Mouse (Mus musculus): ENCODE measurements around the gene Gm49321. TPM values are rescaled to one million over a fixed set of nuclear protein-coding genes. Genes with fewer than 3 reads are reported as not detected.

Gene Gm49321
- polyA plus RNA-seq, 1 experiment, result not detected

DNA sequence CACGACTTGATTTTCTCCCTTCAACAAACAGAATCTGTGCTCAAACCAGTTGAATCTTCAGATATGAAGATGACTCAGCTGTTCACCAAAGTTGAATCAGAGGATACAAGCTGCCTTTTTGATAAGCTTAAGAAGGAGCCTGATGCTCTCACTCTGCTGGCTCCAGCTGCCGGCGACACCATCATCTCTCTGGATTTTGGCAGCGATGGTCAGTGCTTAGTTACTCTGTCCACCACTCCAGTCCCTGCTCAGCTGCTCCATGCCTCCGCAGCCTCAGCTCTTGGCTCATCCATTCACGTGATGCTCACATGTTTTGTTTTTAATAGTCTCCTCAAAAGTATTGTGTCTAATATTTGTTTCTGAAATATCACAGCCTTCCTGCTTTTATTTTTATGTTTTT, 2.1 kb downstream of the Gm49321 start:
- Histone ChIP-seq H3K4me3 (replicated peaks) (no peak overlapping the region), H3K36me3 (replicated peaks; ENCODE audit: low read length) (peaks cover 95% of the 10 kb centered on the region), H3K9me3 (no peaks in the 10 kb centered on the region), H3K4me1 (no peaks in the 10 kb centered on the region), H3K27me3 (replicated peaks) (no peaks in the 10 kb centered on the region)
- no peak for TF ChIP-seq FLI1 (IDR thresholded peaks at IDR 0.05; ENCODE audit: low read length)
- TF ChIP-seq GATA1 (IDR thresholded peaks at IDR 0.05; ENCODE audit: borderline replicate concordance, low read length), result no peak

- Histone ChIP-seq H3K4me3 (replicated peaks) (peak overlapping the region; percentile 91), H3K27me3 (replicated peaks) (no peaks in the 10 kb centered on the region), H3K36me3 (replicated peaks; ENCODE audit: low read length) (peaks cover 49% of the 10 kb centered on the region), H3K4me1 (peaks cover 18% of the 10 kb centered on the region), H3K9me3 (no peaks in the 10 kb centered on the region)
- TF ChIP-seq FLI1 (IDR thresholded peaks at IDR 0.05; ENCODE audit: low read length) (no peak), GATA1 (IDR thresholded peaks at IDR 0.05; ENCODE audit: borderline replicate concordance, low read length) (no peak)
Observed at GRCm38 (mm10) chr12:73948415-73948814, 11.0 kb downstream of the Gm49321 start.

DNA sequence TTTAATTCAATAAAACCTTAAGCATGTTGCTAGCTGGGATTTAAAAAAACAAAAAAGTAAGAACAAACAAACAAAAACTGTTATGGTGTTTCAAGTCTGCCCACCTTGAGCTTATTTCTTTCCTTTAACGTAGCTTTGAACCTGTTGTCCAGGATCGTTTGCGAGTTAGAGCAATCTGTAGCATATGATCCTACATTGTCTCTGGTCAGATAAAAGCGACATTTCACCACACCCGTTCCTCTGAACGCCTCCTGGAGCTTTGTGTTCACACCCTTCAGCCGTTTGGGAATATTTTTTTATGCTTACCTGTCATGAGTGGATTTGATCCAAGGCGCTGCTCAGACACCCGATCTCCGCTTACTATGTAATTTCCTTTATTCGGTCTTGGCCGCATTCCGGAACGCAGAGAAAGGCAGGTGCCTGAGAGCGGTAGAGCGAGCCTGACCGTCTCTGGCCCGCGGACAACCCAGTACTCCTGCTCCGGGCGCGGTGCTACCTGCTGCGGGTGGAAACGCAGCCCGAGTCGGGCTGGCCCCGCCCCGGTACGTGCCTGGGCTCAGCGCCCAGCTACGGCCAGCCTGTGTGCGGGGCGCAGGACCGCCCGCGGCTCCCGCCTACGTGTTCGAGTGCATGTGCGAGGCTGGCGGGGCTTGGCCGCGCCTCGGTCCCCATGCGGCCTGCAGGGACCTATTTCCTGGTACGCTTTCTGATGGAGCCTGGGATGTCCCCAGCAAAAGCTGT, 12.0 kb downstream of the Gm49321 start:
- Histone ChIP-seq H3K36me3 (replicated peaks; ENCODE audit: low read length) (peaks cover 39% of the 10 kb centered on the region), H3K4me1 (peaks cover 29% of the 10 kb centered on the region), H3K9me3 (no peaks in the 10 kb centered on the region), H3K27me3 (replicated peaks) (no peaks in the 10 kb centered on the region), H3K4me3 (replicated peaks) (peak overlapping the region; percentile 91)
- TF ChIP-seq FLI1 (IDR thresholded peaks at IDR 0.05; ENCODE audit: low read length) (no peak), GATA1 (IDR thresholded peaks at IDR 0.05; ENCODE audit: borderline replicate concordance, low read length) (no peak)

DNA sequence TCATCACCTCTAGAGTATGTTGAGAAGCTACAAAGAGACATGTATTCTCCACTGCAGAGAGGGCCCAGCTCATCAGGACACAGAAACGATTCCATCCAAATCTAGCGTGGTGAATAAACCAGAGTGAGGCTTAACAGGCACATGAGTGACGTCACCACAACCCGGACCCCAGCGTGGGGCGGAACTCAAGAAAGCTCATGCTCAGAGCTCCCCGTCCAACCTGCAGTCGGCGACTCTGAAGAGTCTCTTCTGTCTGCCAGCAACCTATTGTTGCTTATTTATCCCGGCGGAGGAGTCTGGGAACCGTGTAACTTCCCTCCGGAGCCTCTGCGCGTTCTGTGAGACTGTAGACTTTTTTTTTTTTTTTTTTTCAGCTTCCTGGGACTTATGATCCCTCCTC, 15.4 kb downstream of the Gm49321 start:
- Histone ChIP-seq H3K36me3 (replicated peaks; ENCODE audit: low read length) (peaks cover 17% of the 10 kb centered on the region), H3K27me3 (replicated peaks) (no peaks in the 10 kb centered on the region), H3K4me3 (replicated peaks) (no peak overlapping the region), H3K9me3 (no peaks in the 10 kb centered on the region), H3K4me1 (peaks cover 39% of the 10 kb centered on the region)
- no peak for TF ChIP-seq GATA1 (IDR thresholded peaks at IDR 0.05; ENCODE audit: borderline replicate concordance, low read length)
- no peak for TF ChIP-seq FLI1 (IDR thresholded peaks at IDR 0.05; ENCODE audit: low read length)

DNA sequence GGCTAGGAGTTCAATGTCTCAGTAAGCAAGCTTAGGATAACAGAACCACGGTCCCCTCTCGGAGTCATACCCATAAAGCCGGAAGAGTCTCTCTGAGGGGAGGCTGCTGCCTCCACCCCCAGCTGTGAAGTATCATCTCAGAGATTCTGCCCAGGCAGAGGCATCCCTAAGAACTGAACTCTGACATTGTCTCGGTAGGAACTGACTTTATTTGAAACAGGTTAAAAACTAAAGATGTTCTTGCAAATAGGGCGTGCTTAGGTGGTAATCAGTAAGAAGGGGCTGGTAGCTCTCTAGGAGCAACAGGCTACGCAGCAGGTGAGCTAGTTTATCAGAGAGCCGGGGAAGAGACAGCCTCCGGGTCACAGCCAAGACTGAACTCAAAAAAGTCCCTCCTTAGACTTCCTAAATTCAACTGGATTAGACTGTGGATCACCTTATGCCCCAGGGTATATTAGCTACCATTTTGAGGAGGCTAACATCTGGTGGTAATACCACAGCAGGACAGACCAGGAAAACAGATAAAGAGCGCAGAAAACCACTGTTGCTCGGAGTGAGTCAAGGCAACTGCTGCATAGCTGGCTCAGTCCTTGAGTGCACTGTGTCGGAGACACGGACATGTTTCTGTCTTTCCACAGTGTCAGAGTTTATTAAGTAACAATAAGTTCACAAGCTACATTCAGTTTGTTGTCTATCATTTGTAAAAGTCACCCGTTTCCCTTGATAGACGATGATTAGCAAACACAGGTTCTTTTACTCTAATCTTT, 16.1 kb downstream of the Gm49321 start:
- Histone ChIP-seq H3K4me3 (replicated peaks) (peak overlapping the region; percentile 81), H3K9me3 (no peaks in the 10 kb centered on the region), H3K4me1 (peaks cover 39% of the 10 kb centered on the region), H3K36me3 (replicated peaks; ENCODE audit: low read length) (peaks cover 12% of the 10 kb centered on the region), H3K27me3 (replicated peaks) (no peaks in the 10 kb centered on the region)
- peak; percentile 51; the same call in 1 of the 3 replicates for TF ChIP-seq GATA1 (IDR thresholded peaks at IDR 0.05; ENCODE audit: borderline replicate concordance, low read length)
- no peak for TF ChIP-seq FLI1 (IDR thresholded peaks at IDR 0.05; ENCODE audit: low read length)

- H3K4me3 ChIP-seq (replicated peaks), result peak overlapping the region; percentile 67
- H3K27me3 ChIP-seq (replicated peaks), result no peaks in the 10 kb centered on the region
- peaks cover under 1% of the 10 kb centered on the region for H3K36me3 ChIP-seq (replicated peaks; ENCODE audit: low read length)
- TF ChIP-seq GATA1 (IDR thresholded peaks at IDR 0.05; ENCODE audit: borderline replicate concordance, low read length), result no peak
- no peak for TF ChIP-seq FLI1 (IDR thresholded peaks at IDR 0.05; ENCODE audit: low read length)
- H3K9me3 ChIP-seq, result no peaks in the 10 kb centered on the region
- H3K4me1 ChIP-seq, result peaks cover 39% of the 10 kb centered on the region
Observed at GRCm38 (mm10) chr12:73954785-73955184, 17.3 kb downstream of the Gm49321 start.

- H3K27me3 ChIP-seq (replicated peaks), result no peaks in the 10 kb centered on the region
- TF ChIP-seq FLI1 (IDR thresholded peaks at IDR 0.05; ENCODE audit: low read length) (no peak), GATA1 (IDR thresholded peaks at IDR 0.05; ENCODE audit: borderline replicate concordance, low read length) (no peak)
- peaks cover 47% of the 10 kb centered on the region for H3K4me1 ChIP-seq
- no peak overlapping the region for H3K4me3 ChIP-seq (replicated peaks)
- H3K36me3 ChIP-seq (replicated peaks; ENCODE audit: low read length), result no peaks in the 10 kb centered on the region
- no peaks in the 10 kb centered on the region for H3K9me3 ChIP-seq
Observed at GRCm38 (mm10) chr12:73957676-73958075, 20.2 kb downstream of the Gm49321 start.

GRCm38 (mm10) chr12:73958830-73959229, 21.4 kb downstream of the Gm49321 start:
- TF ChIP-seq GATA1 (IDR thresholded peaks at IDR 0.05; ENCODE audit: borderline replicate concordance, low read length) (no peak), FLI1 (IDR thresholded peaks at IDR 0.05; ENCODE audit: low read length) (no peak)
- Histone ChIP-seq H3K4me3 (replicated peaks) (no peak overlapping the region), H3K9me3 (no peaks in the 10 kb centered on the region), H3K36me3 (replicated peaks; ENCODE audit: low read length) (no peaks in the 10 kb centered on the region), H3K27me3 (replicated peaks) (no peaks in the 10 kb centered on the region), H3K4me1 (peaks cover 40% of the 10 kb centered on the region)

DNA sequence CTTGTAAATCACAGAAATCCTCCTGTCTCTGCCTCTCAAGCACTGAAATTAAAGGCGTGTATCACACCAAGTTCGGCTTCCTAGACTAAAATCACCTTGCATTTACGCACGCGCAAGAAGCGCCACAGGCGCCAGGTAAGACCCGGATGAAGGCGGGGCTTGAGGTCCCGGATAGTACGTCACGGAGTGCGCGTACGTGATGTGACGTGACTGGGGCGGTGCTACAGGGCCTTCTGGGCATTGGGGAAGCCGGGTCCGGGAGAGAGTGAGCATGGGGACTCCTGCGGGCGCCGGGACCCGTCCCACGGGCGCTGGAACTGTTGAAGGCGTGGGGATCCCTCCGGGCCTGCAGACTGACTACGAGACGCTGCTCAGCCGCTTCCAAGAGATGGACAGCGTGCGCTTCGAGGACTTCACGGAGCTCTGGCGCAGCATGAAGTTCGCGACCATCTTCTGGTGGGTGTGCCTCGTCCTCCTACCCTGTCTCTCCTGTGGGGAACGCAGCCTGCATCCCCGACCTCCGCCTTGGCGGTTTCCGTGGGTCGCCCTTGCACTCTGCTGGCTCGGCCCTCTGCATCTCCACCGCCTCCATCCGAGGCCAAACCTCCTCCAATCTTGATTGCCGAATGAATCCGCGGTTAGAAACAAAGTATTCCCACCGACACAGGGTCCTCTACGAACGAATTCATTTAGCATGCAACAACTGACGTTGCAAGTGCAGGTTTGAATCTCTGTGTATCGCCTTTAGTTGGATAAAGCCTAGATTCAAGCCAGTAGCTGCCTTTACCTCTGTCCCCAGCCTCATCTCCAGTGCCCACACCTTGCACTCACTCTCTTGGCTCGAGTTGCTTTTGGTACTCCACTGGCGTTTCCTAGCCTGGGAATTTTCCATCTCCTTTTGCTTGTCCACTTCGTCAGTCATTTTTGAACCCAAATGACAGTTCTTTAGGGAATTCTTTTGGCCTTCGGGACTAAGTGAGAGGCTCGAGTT, 27.1 kb downstream of the Gm49321 start, which contains the start of gene Snapc1:
Snapc1 (plus strand) TSS at position 191 of the 991 bp plus-strand sequence.
- Histone ChIP-seq H3K4me3 (replicated peaks) (peak within 1 kb of the TSS; percentile 97), H3K9me3 (no peaks in the 10 kb centered on the region), H3K27me3 (replicated peaks) (no peaks in the 10 kb centered on the region), H3K4me1 (peaks cover 31% of the 10 kb centered on the region), H3K36me3 (replicated peaks; ENCODE audit: low read length) (peaks cover 27% of the 10 kb centered on the region)
- TF ChIP-seq FLI1 (IDR thresholded peaks at IDR 0.05; ENCODE audit: low read length), result no peak
- TF ChIP-seq GATA1 (IDR thresholded peaks at IDR 0.05; ENCODE audit: borderline replicate concordance, low read length), result no peak

All from megakaryocyte, embryonic 14.5 days (primary cell).